In genomic region chr8:11351355-11351754, GRCm38 (mm10) we compare ENCODE assay signal across 14 mouse cellular contexts.
"Had no signal": no experiment of that assay in that cellular context is flagged by ENCODE, and none has a peak within 500 bp of the region (broad histone marks: within the 10 kb centered on the region; RNA-seq: fewer than 3 reads in every experiment).

No protein-coding gene starts in this region.

- H3K4me2 ChIP-seq: limb, embryonic 13.5 days; liver, embryonic 11.5 days; liver, embryonic 15.5 days; midbrain, embryonic 13.5 days; neural tube, embryonic 15.5 days had no signal

- H3K4me3 ChIP-seq: limb, embryonic 13.5 days; liver, embryonic 15.5 days; midbrain, embryonic 13.5 days; myocyte; neural tube, embryonic 15.5 days had no signal

- H3K4me1 ChIP-seq: liver, embryonic 15.5 days; midbrain, embryonic 13.5 days had no signal

- H3K36me3 ChIP-seq: limb, embryonic 13.5 days; liver, embryonic 15.5 days; midbrain, embryonic 13.5 days; neural tube, embryonic 15.5 days had no signal

- ATAC-seq: midbrain, embryonic 13.5 days had no signal

- H3K9me3 ChIP-seq: limb, embryonic 13.5 days; liver, embryonic 15.5 days; midbrain, embryonic 13.5 days; neural tube, embryonic 15.5 days had no signal

- H3K27me3 ChIP-seq: limb, embryonic 13.5 days; liver, embryonic 15.5 days; midbrain, embryonic 13.5 days; neural tube, embryonic 15.5 days had no signal

- H3K27ac ChIP-seq: kidney, postnatal 0 days; limb, embryonic 13.5 days; liver, embryonic 15.5 days; midbrain, embryonic 13.5 days; neural tube, embryonic 15.5 days had no signal

- DNase-seq: kidney, adult 11 months; kidney, adult 9 months; kidney, postnatal 36 days; layer of hippocampus, adult 9-11 months; layer of hippocampus, postnatal 36 days; thymus, adult 18-20 months; thymus, postnatal 36 days had no signal

- H3K9ac ChIP-seq: limb, embryonic 13.5 days; liver, embryonic 15.5 days; midbrain, embryonic 13.5 days; neural tube, embryonic 15.5 days had no signal
